Mouse (Mus musculus) large intestine, adult 2 months (tissue): ENCODE results near the gene Tsc1. TPM values are rescaled to one million over a fixed set of nuclear protein-coding genes. Genes with fewer than 3 reads are reported as not detected.
A peak's percentile ranks its signal among the peaks of the same experiment; 100 is the strongest.

Experiments used
- DNase-seq: peaks from one replicate; pipeline ENCODE4 v3.0.0-alpha.2; 2012; ENCODE audit warnings: low read depth, low spot score
- WGBS: fragments of 180-500 bp; shearing (Covaris S2); methylation state at CpG from one replicate; pipeline ENCODE4 v1.1.7; 2018; 5-methylcytosine and 5-hydroxymethylcytosine counted together
- polyA plus RNA-seq: library from polyadenylated mRNA; depleted of rRNA; stranded (reverse); fragments of >200 nt; gene quantifications from 2 replicates; pipeline ENCODE4 v1.2.3, GENCODE M21; 2012

The Tsc1 gene
- polyA plus RNA-seq, 1 experiment, result 6.0 TPM

- no peak for DNase-seq
- 24% methylated on average over 9 of the region's 9 CpGs for WGBS
Measured at GRCm38 (mm10) chr2:28638352-28638751, 2.7 kb upstream of the Tsc1 start.

- no peak for DNase-seq
- 35% methylated on average over 9 of the region's 9 CpGs for WGBS
Measured at GRCm38 (mm10) chr2:28638886-28639285, 2.1 kb upstream of the Tsc1 start.

DNA sequence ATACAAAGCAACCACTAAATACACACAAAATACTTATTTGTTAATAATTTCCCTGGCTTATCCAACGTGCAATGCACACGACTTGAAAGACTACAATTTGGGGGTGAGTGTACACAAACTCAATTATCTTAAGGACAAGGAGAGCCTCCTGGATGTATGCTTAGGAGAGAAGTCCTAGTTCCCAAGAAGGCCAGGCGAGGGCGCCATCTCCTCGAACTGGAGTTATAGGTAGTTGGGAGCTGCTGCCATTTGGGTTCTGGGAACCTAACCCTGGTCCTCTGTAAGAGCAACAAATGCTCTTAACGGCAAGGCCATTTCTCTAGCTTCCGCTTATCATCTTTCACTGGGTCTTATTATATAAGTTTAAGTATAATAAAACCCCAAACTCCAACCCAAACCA is 1.2 kb upstream of the Tsc1 start:
- no peak for DNase-seq
- 63% methylated on average over 7 of the region's 7 CpGs for WGBS

GRCm38 (mm10) chr2:28641435-28641941 is 460 bp downstream of the Tsc1 start:
- DNase-seq, result no peak

DNA sequence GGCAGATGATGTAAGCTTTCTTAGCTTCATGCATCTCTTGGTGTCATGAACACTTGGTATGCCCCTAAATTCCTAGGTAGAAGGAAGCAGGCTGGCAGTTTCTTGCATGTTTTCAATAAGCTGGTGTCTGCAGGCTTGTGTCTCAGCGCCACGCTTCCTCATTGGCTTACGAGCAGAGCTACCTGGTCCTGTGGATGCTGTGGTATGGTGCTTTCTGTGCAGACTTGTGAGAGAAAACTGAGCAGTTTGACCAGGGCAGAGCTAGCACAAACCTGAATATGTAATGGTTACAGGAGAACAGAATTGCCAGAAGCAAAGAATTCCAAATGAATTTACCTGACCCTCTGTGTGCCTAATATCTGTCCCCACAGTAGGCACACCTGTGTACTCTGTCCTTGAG is 2.1 kb downstream of the Tsc1 start:
- DNase-seq, result no peak
- WGBS, result 88% methylated on average over 3 of the region's 3 CpGs

More at GRCm38 (mm10) chr2:28641435-28641941, 460 bp downstream of the Tsc1 start:
- WGBS, result 1% methylated on average over 43 of the region's 43 CpGs

- DNase-seq, result no peak
Measured at GRCm38 (mm10) chr2:28650526-28650925, 9.5 kb downstream of the Tsc1 start.

DNA sequence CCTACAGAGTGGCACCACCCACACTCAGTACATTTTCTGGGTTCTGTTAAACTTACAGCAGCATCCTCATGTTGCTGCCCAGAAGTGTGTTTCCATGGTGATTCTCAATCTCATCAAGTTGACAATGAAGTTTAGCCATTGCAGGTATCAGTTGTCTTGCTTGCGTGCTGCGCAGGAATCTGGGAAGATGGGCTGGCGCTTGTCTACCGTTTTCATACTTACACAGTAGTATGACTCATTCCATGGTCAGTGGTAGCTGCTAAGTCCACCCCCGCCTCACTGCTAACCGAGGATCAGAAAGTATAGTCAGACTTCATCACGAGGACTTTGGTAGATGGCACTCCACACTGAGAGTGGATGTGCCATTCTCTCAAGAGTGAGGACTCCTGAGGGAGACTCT is 12.3 kb downstream of the Tsc1 start:
- WGBS, result 91% methylated on average over 7 of the region's 7 CpGs
- DNase-seq, result no peak

- 56% methylated on average over 2 of the region's 2 CpGs for WGBS
- DNase-seq, result no peak
Measured at GRCm38 (mm10) chr2:28654295-28654694, 13.3 kb downstream of the Tsc1 start.

- no peak for DNase-seq
- WGBS, result 67% methylated on average over 8 of the region's 8 CpGs
Measured at GRCm38 (mm10) chr2:28656216-28656615, 15.2 kb downstream of the Tsc1 start.

DNA sequence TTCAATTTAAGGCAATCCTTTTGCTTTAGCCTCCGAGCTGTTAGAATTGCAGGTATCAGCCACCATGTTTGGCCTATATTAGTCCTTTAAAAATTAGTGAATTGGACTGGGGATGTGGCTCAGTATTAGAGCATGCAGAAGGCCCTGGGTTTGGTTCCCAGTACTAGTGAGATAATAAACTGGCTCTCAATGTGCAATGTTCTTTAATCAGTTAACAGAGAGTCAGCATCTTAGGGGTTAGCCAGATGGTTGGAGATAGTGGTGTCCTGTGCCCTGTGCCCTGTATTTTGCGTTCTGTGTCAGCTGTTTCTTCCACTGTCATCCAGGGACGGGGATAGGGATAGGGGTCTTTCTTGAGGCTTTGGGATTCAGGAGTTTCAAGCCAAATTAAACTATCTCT is 21.9 kb downstream of the Tsc1 start:
- no peak for DNase-seq
- 94% methylated on average over 3 of the region's 3 CpGs for WGBS

DNA sequence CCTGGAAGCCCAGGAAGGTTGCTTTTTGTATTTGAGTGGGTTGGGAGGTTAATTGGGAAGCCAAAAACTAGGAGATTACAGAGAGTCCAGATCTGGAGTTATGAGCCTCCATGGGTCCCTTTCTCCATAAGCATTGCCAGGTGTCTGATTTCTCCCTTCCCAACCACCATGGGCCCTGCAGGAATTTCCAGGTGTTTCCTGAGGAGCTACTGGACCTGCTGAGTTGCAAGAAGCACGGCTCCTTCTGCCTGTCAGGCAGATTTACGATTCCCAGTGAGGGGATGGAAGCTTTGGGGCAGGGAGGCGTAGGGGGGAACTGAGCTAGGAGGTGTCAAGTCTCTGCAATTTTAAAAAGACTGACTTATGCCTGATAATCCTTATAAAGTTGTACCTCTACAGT is 24.8 kb downstream of the Tsc1 start:
- DNase-seq, result no peak
- WGBS, result 71% methylated on average over 3 of the region's 3 CpGs

DNA sequence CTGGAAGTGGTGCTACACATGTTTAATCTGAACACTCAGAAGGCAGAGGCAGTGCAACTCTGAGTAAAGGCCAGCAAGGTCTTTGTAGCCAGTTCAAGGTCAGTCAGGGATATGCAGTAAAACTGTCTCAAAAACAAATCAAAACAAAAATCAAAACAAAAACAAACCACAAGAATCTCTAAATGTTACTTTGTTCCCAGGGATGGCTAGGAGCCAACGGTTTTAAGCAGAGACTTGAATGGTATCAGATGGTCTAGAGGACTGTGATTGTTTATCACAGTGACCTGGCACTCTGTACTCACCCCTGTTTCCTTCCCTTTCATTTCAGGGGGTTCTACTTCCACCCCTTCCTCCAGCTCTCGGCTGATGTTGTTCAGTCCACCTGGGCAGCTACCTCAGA is 30.4 kb downstream of the Tsc1 start:
- 76% methylated on average over 2 of the region's 2 CpGs for WGBS
- no peak for DNase-seq

GRCm38 (mm10) chr2:28676005-28676404 is 35.0 kb downstream of the Tsc1 start:
- peak; percentile 44 for DNase-seq
- 35% methylated on average over 8 of the region's 8 CpGs for WGBS

- WGBS, result 39% methylated on average over 4 of the region's 4 CpGs
- DNase-seq, result no peak
Measured at GRCm38 (mm10) chr2:28680710-28681109, 39.7 kb downstream of the Tsc1 start.

DNA sequence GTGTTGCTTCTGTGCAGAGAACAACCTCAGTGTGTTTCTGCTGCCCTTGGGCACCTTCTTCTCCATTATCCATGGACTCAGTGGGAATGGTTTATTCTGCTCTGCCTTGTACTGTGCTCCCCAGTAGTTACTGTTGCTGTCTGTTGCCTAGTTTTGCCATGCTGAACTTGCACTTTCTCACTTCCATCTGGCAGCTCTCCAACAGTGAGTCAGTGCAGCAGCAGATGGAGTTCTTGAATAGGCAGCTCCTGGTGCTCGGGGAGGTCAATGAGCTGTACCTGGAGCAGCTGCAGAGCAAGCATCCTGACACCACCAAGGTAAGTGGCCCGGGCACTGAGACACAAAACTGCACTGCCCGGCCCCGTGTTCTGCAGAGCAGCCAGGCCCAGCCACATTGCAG is 40.7 kb downstream of the Tsc1 start:
- DNase-seq, result no peak
- WGBS, result 52% methylated on average over 4 of the region's 4 CpGs

DNA sequence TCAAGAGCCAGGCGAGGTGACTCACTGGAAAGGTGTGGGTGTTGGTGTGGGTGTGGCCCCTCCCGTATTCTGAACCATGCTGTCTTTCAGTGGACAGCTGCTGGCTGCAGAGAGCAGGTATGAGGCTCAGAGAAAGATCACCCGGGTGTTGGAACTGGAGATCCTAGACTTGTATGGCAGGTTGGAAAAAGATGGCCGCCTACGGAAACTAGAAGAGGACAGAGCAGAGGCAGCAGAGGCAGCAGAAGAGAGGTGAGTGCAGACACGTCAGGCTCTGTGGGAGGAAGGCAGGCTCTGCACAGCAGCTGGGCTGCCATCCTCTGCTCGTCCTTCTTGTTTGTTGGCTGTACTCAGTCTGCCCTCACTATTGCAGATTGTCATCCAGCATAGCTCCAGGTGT is 44.9 kb downstream of the Tsc1 start:
- 73% methylated on average over 7 of the region's 7 CpGs for WGBS
- DNase-seq, result no peak

GRCm38 (mm10) chr2:28688431-28688830 is 47.4 kb downstream of the Tsc1 start:
- 55% methylated on average over 3 of the region's 3 CpGs for WGBS
- no peak for DNase-seq

DNA sequence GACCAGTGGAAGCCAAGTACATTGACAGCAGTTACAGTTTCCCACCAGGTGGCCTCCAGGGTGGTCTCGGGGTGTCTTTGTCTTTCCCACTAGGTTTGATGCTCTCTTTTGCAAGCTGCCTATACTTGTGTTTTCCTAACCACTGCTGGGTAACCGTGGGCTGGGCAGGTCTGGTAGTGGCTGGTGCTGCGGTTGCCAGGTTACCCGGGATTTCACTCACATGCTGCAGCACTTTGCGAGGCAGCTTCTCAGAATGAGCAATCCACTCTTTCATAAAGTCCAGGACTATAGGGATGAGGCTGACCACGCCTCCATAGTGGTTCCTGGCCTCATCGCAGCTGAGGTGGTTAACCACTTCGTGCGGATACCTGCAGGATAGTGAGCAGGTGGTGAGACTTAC is 51.7 kb downstream of the Tsc1 start:
- DNase-seq, result no peak
- WGBS, result 67% methylated on average over 9 of the region's 9 CpGs

- 77% methylated on average over 5 of the region's 5 CpGs for WGBS
- DNase-seq, result no peak
Measured at GRCm38 (mm10) chr2:28698566-28698965, 57.5 kb downstream of the Tsc1 start.

- no peak for DNase-seq
- WGBS, result 1% methylated on average over 53 of the region's 53 CpGs
Measured at GRCm38 (mm10) chr2:28699361-28700335, 58.6 kb downstream of the Tsc1 start, which contains the start of the genes Spaca9 and Ak8. TSS of gene Spaca9 (minus strand) at chr2:28699727. TSS of gene Ak8 (plus strand) at chr2:28700164.

GRCm38 (mm10) chr2:28701646-28702262 is 60.7 kb downstream of the Tsc1 start:
- WGBS, result 55% methylated on average over 8 of the region's 8 CpGs
- no peak for DNase-seq
